Mouse (Mus musculus): Measurements from ENCODE around the gene Nckipsd. TPM values are rescaled to one million over a fixed set of nuclear protein-coding genes. Genes with fewer than 3 reads are reported as not detected.

Gene Nckipsd
- polyA plus RNA-seq, 1 experiment: 73.9 TPM

DNA sequence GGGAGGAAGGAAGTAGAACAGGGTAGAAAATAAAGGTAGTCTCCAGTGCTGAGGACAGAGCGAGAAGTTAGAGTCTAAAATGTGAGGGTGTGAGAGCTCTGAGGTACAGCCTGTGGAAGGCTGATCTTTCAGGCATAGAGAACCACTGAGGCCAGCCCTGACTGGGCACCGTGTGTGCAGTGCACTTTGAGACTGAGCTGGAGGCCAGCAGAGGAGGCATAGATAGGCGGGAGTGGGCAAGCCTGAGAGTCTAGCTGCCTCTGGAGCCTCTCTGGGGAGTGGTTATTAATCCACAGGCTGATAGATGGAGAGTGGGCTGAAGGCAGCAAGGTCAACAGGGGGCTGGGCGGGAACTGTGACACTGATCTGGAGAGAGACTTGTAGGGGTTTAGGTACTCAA, 26.3 kb upstream of the Nckipsd start:
- no peaks in the 10 kb centered on the region for H3K27me3 ChIP-seq (ENCODE audit: control insufficient read depth, insufficient read depth, low read length)
- H3K4me1 ChIP-seq (ENCODE audit: control insufficient read depth, insufficient read depth, low read length): peaks cover 4% of the 10 kb centered on the region; the same call in 1 of the 2 replicates
- 76% methylated on average over 4 of the region's 4 CpGs for WGBS
- no peak overlapping the region for H3K27ac ChIP-seq (ENCODE audit: insufficient read depth, low read length)
- no peak overlapping the region for H3K4me3 ChIP-seq (replicated peaks; ENCODE audit: insufficient read depth, low read depth, low read length)
- TF ChIP-seq POLR2A (IDR thresholded peaks at IDR 0.05; ENCODE audit: borderline replicate concordance, insufficient read depth, low read length) (no peak), CTCF (IDR thresholded peaks at IDR 0.05; ENCODE audit: borderline replicate concordance, insufficient read depth, low read depth, low read length) (no peak)
- DNase-seq: no peak

GRCm38 (mm10) chr9:108782836-108783547, 25.2 kb upstream of the Nckipsd start:
- H3K27me3 ChIP-seq (ENCODE audit: control insufficient read depth, insufficient read depth, low read length): no peaks in the 10 kb centered on the region
- peak overlapping the region; percentile 97 for H3K4me3 ChIP-seq (replicated peaks; ENCODE audit: insufficient read depth, low read depth, low read length)
- DNase-seq: peak in 1 of 2 experiments; percentile 24
- H3K27ac ChIP-seq (ENCODE audit: insufficient read depth, low read length): peak overlapping the region; percentile 52
- WGBS: 6% methylated on average over 9 of the region's 9 CpGs
- peaks cover 10% of the 10 kb centered on the region; the same call in 1 of the 2 replicates for H3K4me1 ChIP-seq (ENCODE audit: control insufficient read depth, insufficient read depth, low read length)
- TF ChIP-seq CTCF (IDR thresholded peaks at IDR 0.05; ENCODE audit: borderline replicate concordance, insufficient read depth, low read depth, low read length): no peak
- TF ChIP-seq POLR2A (IDR thresholded peaks at IDR 0.05; ENCODE audit: borderline replicate concordance, insufficient read depth, low read length): no peak

DNA sequence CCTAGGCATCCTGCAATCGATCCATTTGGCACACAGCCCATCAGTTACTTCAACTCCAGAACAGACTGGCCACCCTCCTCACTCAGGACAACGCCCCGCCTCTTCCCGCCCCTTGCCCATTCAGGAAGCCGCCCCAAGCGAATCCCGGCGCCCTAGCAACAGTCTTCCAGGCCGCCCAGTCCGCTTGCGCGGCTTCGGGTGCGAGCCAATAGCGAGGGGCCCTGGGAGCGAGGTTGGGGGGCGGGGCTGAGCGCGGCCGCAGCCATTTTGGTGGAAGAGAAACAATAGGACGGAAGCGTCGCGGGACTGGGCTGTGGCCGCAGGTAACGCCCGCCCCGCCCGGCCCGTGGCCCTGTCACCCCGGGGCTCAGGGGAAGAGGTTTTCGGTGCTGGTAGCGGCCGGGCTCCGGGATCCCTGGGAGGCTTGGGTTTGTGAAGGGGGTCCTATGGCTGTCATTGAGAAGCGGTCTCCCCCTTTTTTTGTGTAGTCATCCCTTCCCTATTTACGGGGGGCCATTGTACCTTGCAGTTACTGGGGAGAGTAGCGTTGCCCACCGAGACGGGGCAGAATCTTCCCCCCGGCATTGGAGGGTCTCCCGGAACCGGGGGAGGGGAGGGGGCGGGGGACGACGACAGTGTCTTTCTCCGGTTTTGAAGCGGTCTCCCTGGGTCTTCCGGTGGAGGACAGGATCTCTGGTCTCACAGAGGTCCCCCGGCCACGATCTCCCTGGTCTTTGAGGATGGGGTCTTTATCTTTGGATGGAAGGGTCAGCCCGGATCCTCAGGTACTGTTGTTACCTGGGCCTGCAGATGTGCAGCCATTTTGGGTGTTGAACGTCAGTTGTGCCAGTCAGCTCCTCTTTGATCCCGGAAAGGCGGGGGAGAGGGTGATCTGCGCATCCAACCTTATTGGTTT, 24.4 kb upstream of the Nckipsd start, which contains the start of gene Ip6k2:
Ip6k2 (plus strand) TSS at position 249 of the 916 bp plus-strand sequence.
- peak; percentile 96 to 97 for DNase-seq
- H3K4me1 ChIP-seq (ENCODE audit: control insufficient read depth, insufficient read depth, low read length): peaks cover 16% of the 10 kb centered on the region; the same call in 1 of the 2 replicates
- WGBS: under 1% methylated on average over 56 of the region's 56 CpGs
- no peaks in the 10 kb centered on the region for H3K27me3 ChIP-seq (ENCODE audit: control insufficient read depth, insufficient read depth, low read length)
- peak within 1 kb of the TSS; percentile 97 for H3K4me3 ChIP-seq (replicated peaks; ENCODE audit: insufficient read depth, low read depth, low read length)
- TF ChIP-seq POLR2A (IDR thresholded peaks at IDR 0.05; ENCODE audit: borderline replicate concordance, insufficient read depth, low read length) (peak; percentile 55; the same call in 1 of the 2 replicates), CTCF (IDR thresholded peaks at IDR 0.05; ENCODE audit: borderline replicate concordance, insufficient read depth, low read depth, low read length) (no peak)
- peak within 1 kb of the TSS; percentile 88 for H3K27ac ChIP-seq (ENCODE audit: insufficient read depth, low read length)

DNA sequence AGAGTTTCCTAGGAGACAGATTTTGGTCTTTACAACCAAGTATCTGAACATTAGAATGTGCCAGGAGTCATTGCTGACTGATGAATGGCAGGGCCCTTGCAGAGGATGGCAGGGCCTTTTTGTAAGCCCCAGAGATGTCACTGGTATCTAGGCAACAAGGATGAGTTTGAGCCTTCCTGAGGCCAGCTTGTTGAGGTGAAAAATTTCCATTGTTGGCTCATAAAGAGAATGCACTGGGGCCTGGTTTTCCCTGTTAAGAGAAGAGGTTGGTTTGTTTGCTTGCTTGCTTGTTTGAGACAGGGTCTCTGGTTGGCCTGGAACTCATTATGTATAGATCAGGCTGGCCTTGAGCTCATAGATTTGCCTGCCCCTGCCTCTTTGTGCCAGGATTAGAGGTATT, 22.8 kb upstream of the Nckipsd start:
- TF ChIP-seq CTCF (IDR thresholded peaks at IDR 0.05; ENCODE audit: borderline replicate concordance, insufficient read depth, low read depth, low read length) (no peak), POLR2A (IDR thresholded peaks at IDR 0.05; ENCODE audit: borderline replicate concordance, insufficient read depth, low read length) (no peak)
- peak overlapping the region; percentile 16 for H3K4me3 ChIP-seq (replicated peaks; ENCODE audit: insufficient read depth, low read depth, low read length)
- peak in 1 of 2 experiments; percentile 52 for DNase-seq
- H3K27me3 ChIP-seq (ENCODE audit: control insufficient read depth, insufficient read depth, low read length): no peaks in the 10 kb centered on the region
- H3K27ac ChIP-seq (ENCODE audit: insufficient read depth, low read length): no peak overlapping the region
- H3K4me1 ChIP-seq (ENCODE audit: control insufficient read depth, insufficient read depth, low read length): peaks cover 16% of the 10 kb centered on the region; the same call in 1 of the 2 replicates

GRCm38 (mm10) chr9:108786494-108786893, 21.7 kb upstream of the Nckipsd start:
- H3K27ac ChIP-seq (ENCODE audit: insufficient read depth, low read length): no peak overlapping the region
- no peak overlapping the region for H3K4me3 ChIP-seq (replicated peaks; ENCODE audit: insufficient read depth, low read depth, low read length)
- H3K4me1 ChIP-seq (ENCODE audit: control insufficient read depth, insufficient read depth, low read length): peaks cover 20% of the 10 kb centered on the region
- TF ChIP-seq CTCF (IDR thresholded peaks at IDR 0.05; ENCODE audit: borderline replicate concordance, insufficient read depth, low read depth, low read length) (no peak), POLR2A (IDR thresholded peaks at IDR 0.05; ENCODE audit: borderline replicate concordance, insufficient read depth, low read length) (no peak)
- H3K27me3 ChIP-seq (ENCODE audit: control insufficient read depth, insufficient read depth, low read length): no peaks in the 10 kb centered on the region
- no peak for DNase-seq
- 40% methylated on average over 1 of the region's 1 CpGs for WGBS

DNA sequence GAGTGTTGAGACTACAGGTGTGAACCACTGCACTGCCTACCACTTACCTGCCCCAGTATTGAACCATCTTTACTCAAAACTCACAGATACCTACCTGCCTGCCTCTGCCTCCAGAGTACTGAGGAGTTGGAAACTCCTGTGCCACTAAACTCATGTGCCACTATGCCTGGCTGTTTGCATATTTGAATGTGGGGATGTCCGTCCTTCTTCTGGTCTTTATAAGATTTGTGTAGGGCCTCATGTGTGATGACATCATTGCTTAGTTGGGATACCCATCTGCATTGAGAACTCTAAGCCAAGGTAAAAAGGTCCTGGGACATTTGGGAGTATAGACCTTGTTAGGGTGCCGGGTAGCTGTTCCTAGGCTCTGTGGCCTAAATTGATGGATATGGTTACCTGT, 21.1 kb upstream of the Nckipsd start:
- H3K4me3 ChIP-seq (replicated peaks; ENCODE audit: insufficient read depth, low read depth, low read length): no peak overlapping the region
- no peaks in the 10 kb centered on the region for H3K27me3 ChIP-seq (ENCODE audit: control insufficient read depth, insufficient read depth, low read length)
- DNase-seq: no peak
- 0 out of 2 replicates have a peak overlapping the region, but pooled peaks have one; percentile 14 for H3K27ac ChIP-seq (ENCODE audit: insufficient read depth, low read length)
- no peak for TF ChIP-seq POLR2A (IDR thresholded peaks at IDR 0.05; ENCODE audit: borderline replicate concordance, insufficient read depth, low read length)
- no peak for TF ChIP-seq CTCF (IDR thresholded peaks at IDR 0.05; ENCODE audit: borderline replicate concordance, insufficient read depth, low read depth, low read length)
- peaks cover 23% of the 10 kb centered on the region for H3K4me1 ChIP-seq (ENCODE audit: control insufficient read depth, insufficient read depth, low read length)
- WGBS: 67% methylated on average over 2 of the region's 2 CpGs

- Histone ChIP-seq H3K4me1 (ENCODE audit: control insufficient read depth, insufficient read depth, low read length) (peaks cover 24% of the 10 kb centered on the region), H3K27me3 (ENCODE audit: control insufficient read depth, insufficient read depth, low read length) (no peaks in the 10 kb centered on the region), H3K4me3 (replicated peaks; ENCODE audit: insufficient read depth, low read depth, low read length) (no peak overlapping the region), H3K27ac (ENCODE audit: insufficient read depth, low read length) (no peak overlapping the region)
- no peak for TF ChIP-seq CTCF (IDR thresholded peaks at IDR 0.05; ENCODE audit: borderline replicate concordance, insufficient read depth, low read depth, low read length)
- no peak for DNase-seq
- 57% methylated on average over 3 of the region's 3 CpGs for WGBS
Observed at GRCm38 (mm10) chr9:108788713-108789112, 19.5 kb upstream of the Nckipsd start.
